Mouse (Mus musculus) kidney, embryonic 16.5 days (tissue): ENCODE measurements around the gene Cox8a. TPM values are rescaled to one million over a fixed set of nuclear protein-coding genes. Genes with fewer than 3 reads are reported as not detected.

Source experiments
- ATAC-seq: fragments of 200-750 bp; cut with Nextera tagmentation; 2 replicates; pipeline ENCODE4 v1.8.0; 2017; ENCODE audit warnings: moderate TSS enrichment; ENCODE audit not compliant: low FRiP score, low TSS enrichment
- H3K27ac ChIP-seq: fragments of 300-500 bp; sonication (generic); 2 replicates; pipeline ENCODE4 v1.5.1; 2014; ENCODE audit warnings: low read length
- H3K27me3 ChIP-seq: fragments of 300-500 bp; sonication (generic); 2 replicates; pipeline ENCODE4 v1.6.1; 2014; ENCODE audit warnings: low read length, control low read depth, mixed read lengths; ENCODE audit not compliant: insufficient read depth
- H3K36me3 ChIP-seq: fragments of 300-500 bp; sonication (generic); 2 replicates; pipeline ENCODE4 v1.6.1; 2014; ENCODE audit warnings: low read length, control low read depth, mixed read lengths; ENCODE audit not compliant: insufficient read depth
- H3K4me1 ChIP-seq: fragments of 300-500 bp; sonication (generic); 2 replicates; pipeline ENCODE4 v1.6.1; 2014; ENCODE audit warnings: low read length, control low read depth, mixed read lengths; ENCODE audit not compliant: insufficient read depth
- H3K4me2 ChIP-seq: fragments of 300-500 bp; sonication (generic); replicated peaks from 2 replicates; pipeline ENCODE4 v1.6.1; 2014; ENCODE audit warnings: low read depth, low read length
- H3K4me3 ChIP-seq: fragments of 300-500 bp; sonication (generic); 2 replicates; pipeline ENCODE4 v1.5.1; 2014; ENCODE audit warnings: mild to moderate bottlenecking, low read length
- H3K9ac ChIP-seq: fragments of 300-500 bp; sonication (generic); replicated peaks from 2 replicates; pipeline ENCODE4 v1.6.1; 2014; ENCODE audit warnings: low read length
- H3K9me3 ChIP-seq: fragments of 300-500 bp; sonication (generic); 2 replicates; pipeline ENCODE4 v1.6.1; 2016; ENCODE audit warnings: low read length, control low read depth
- WGBS: fragments of 180-500 bp; shearing (Covaris S2); extraction: QIAGEN DNeasy Blood & Tissue Kit; methylation state at CpG from one replicate; pipeline ENCODE4 v1.1.7; 2014; 5-methylcytosine and 5-hydroxymethylcytosine counted together
- polyA plus RNA-seq: library from polyadenylated mRNA; unstranded; fragments of >200 nt; fragmentation: Nextera tagmentation; extraction: Ambion mirVana; gene quantifications from 2 replicates; pipeline ENCODE4 v1.2.1, GENCODE M21; 2015

Gene Cox8a
- polyA plus RNA-seq, 1 experiment from 2014 or later = 1,116 TPM

GRCm38 (mm10) chr19:7205753-7206736 is 11.4 kb downstream of the Cox8a start, which contains the start of gene Otub1:
TSS of gene Otub1 (minus strand) at chr19:7206316.
- peak; percentile 97 for ATAC-seq
- peak within 1 kb of the TSS; percentile 86 for H3K4me2 ChIP-seq
- peaks cover 25% of the 10 kb centered on the region for H3K4me1 ChIP-seq
- peak within 1 kb of the TSS; percentile 87 for H3K4me3 ChIP-seq
- under 1% methylated on average over 59 of the region's 79 CpGs for WGBS
- H3K27ac ChIP-seq = peak within 1 kb of the TSS; percentile 98
- H3K9me3 ChIP-seq = no peaks in the 10 kb centered on the region
- peaks cover 29% of the 10 kb centered on the region for H3K36me3 ChIP-seq
- peak within 1 kb of the TSS; percentile 82 for H3K9ac ChIP-seq
- H3K27me3 ChIP-seq = no peaks in the 10 kb centered on the region

- Histone ChIP-seq H3K4me2 (peak overlapping the region; percentile 86), H3K4me1 (peaks cover 25% of the 10 kb centered on the region), H3K27ac (peak overlapping the region; percentile 98), H3K36me3 (peaks cover 36% of the 10 kb centered on the region), H3K9me3 (no peaks in the 10 kb centered on the region), H3K27me3 (no peaks in the 10 kb centered on the region), H3K9ac (peak overlapping the region; percentile 82), H3K4me3 (peak overlapping the region; percentile 87)
- 23% methylated on average over 7 of the region's 7 CpGs for WGBS
- ATAC-seq = 0 out of 2 replicates have a peak, but pooled peaks have one; percentile 1
Observed at GRCm38 (mm10) chr19:7205326-7205725, 12.1 kb downstream of the Cox8a start.

GRCm38 (mm10) chr19:7204898-7205297 is 12.5 kb downstream of the Cox8a start:
- Histone ChIP-seq H3K27ac (peak overlapping the region; percentile 98), H3K4me3 (peak overlapping the region; percentile 87), H3K9me3 (no peaks in the 10 kb centered on the region), H3K9ac (peak overlapping the region; percentile 82), H3K27me3 (no peaks in the 10 kb centered on the region), H3K36me3 (peaks cover 40% of the 10 kb centered on the region), H3K4me1 (peaks cover 25% of the 10 kb centered on the region), H3K4me2 (peak overlapping the region; percentile 86)
- WGBS = 73% methylated on average over 2 of the region's 2 CpGs
- no peak for ATAC-seq

GRCm38 (mm10) chr19:7200427-7200826 is 17.0 kb downstream of the Cox8a start:
- no peak for ATAC-seq
- H3K9me3 ChIP-seq = no peaks in the 10 kb centered on the region
- H3K4me2 ChIP-seq = no peak overlapping the region
- H3K36me3 ChIP-seq = peaks cover 64% of the 10 kb centered on the region
- 53% methylated on average over 1 of the region's 1 CpGs for WGBS
- H3K4me1 ChIP-seq = peaks cover 35% of the 10 kb centered on the region
- H3K4me3 ChIP-seq = no peak overlapping the region
- H3K9ac ChIP-seq = no peak overlapping the region
- no peaks in the 10 kb centered on the region for H3K27me3 ChIP-seq
- no peak overlapping the region for H3K27ac ChIP-seq

GRCm38 (mm10) chr19:7199089-7199488 is 18.3 kb downstream of the Cox8a start:
- no peak overlapping the region for H3K9ac ChIP-seq
- H3K36me3 ChIP-seq = peaks cover 61% of the 10 kb centered on the region

GRCm38 (mm10) chr19:7197445-7197844 is 20.0 kb downstream of the Cox8a start:
- H3K27me3 ChIP-seq = no peaks in the 10 kb centered on the region
- H3K4me2 ChIP-seq = no peak overlapping the region
- H3K9me3 ChIP-seq = no peaks in the 10 kb centered on the region
- 79% methylated on average over 9 of the region's 9 CpGs for WGBS
- no peak overlapping the region for H3K27ac ChIP-seq
- H3K9ac ChIP-seq = no peak overlapping the region
- H3K4me1 ChIP-seq = peaks cover 27% of the 10 kb centered on the region
- no peak overlapping the region for H3K4me3 ChIP-seq
- peak; percentile 31 for ATAC-seq
- H3K36me3 ChIP-seq = peaks cover 45% of the 10 kb centered on the region

More at GRCm38 (mm10) chr19:7199089-7199488, 18.3 kb downstream of the Cox8a start:
- H3K4me3 ChIP-seq = no peak overlapping the region
- no peak overlapping the region for H3K4me2 ChIP-seq
- H3K9me3 ChIP-seq = no peaks in the 10 kb centered on the region
- WGBS = 87% methylated on average over 13 of the region's 13 CpGs
- ATAC-seq = no peak
- no peaks in the 10 kb centered on the region for H3K27me3 ChIP-seq
- no peak overlapping the region for H3K27ac ChIP-seq
- peaks cover 22% of the 10 kb centered on the region for H3K4me1 ChIP-seq

GRCm38 (mm10) chr19:7196741-7197270 is 20.6 kb downstream of the Cox8a start:
- Histone ChIP-seq H3K4me2 (no peak overlapping the region), H3K9ac (no peak overlapping the region), H3K27me3 (no peaks in the 10 kb centered on the region), H3K27ac (no peak overlapping the region), H3K4me1 (peaks cover 33% of the 10 kb centered on the region), H3K4me3 (no peak overlapping the region), H3K9me3 (no peaks in the 10 kb centered on the region), H3K36me3 (peaks cover 42% of the 10 kb centered on the region)
- peak; percentile 54 for ATAC-seq
- WGBS = 12% methylated on average over 17 of the region's 17 CpGs

GRCm38 (mm10) chr19:7195900-7196728 is 21.3 kb downstream of the Cox8a start:
- Histone ChIP-seq H3K4me2 (no peak overlapping the region), H3K9me3 (no peaks in the 10 kb centered on the region), H3K9ac (peak overlapping the region; percentile 36; the same call in 1 of the 2 replicates), H3K27ac (no peak overlapping the region), H3K4me1 (peaks cover 40% of the 10 kb centered on the region), H3K27me3 (no peaks in the 10 kb centered on the region), H3K36me3 (peaks cover 36% of the 10 kb centered on the region), H3K4me3 (no peak overlapping the region)
- WGBS = 13% methylated on average over 33 of the region's 33 CpGs
- ATAC-seq = no peak

GRCm38 (mm10) chr19:7192561-7192967 is 24.9 kb downstream of the Cox8a start:
- no peak for ATAC-seq
- WGBS = 39% methylated on average over 2 of the region's 2 CpGs
- no peak overlapping the region for H3K4me3 ChIP-seq
- H3K36me3 ChIP-seq = peaks cover 1% of the 10 kb centered on the region; the same call in 1 of the 2 replicates
- H3K27me3 ChIP-seq = no peaks in the 10 kb centered on the region; the same call in 1 of the 2 replicates
- H3K4me1 ChIP-seq = peaks cover 47% of the 10 kb centered on the region
- peak overlapping the region; percentile 56 for H3K9ac ChIP-seq
- 0 out of 2 replicates have a peak overlapping the region, but pooled peaks have one; percentile 3 for H3K4me2 ChIP-seq
- H3K9me3 ChIP-seq = no peaks in the 10 kb centered on the region
- H3K27ac ChIP-seq = peak overlapping the region; percentile 85
